ENCODE assay signal across 18 mouse cellular contexts in genomic region chr2:60076025-60076424, GRCm38 (mm10).
A peak's percentile ranks its signal among the peaks of the same experiment; 100 is the strongest.
DNase-seq lines count a peak whose midpoint lies in the region; ATAC-seq and TF ChIP-seq lines count a peak whose summit lies in the region.
"Had no signal": no experiment of that assay in that cellular context is flagged by ENCODE, and none has a peak within 500 bp of the region (broad histone marks: within the 10 kb centered on the region; RNA-seq: fewer than 3 reads in every experiment).

No protein-coding gene starts in this region.

- TF ChIP-seq POLR2A in ES-Bruce4 (IDR thresholded peaks at IDR 0.05; ENCODE audit: insufficient read depth, low read length), result no peak
- TF ChIP-seq POLR2A in embryonic fibroblast, embryonic 13.5 days (IDR thresholded peaks at IDR 0.05; ENCODE audit: low read depth, low read length), result no peak

- TF ChIP-seq EP300 in ES-Bruce4 (IDR thresholded peaks at IDR 0.05; ENCODE audit: insufficient read depth, low read depth, low read length), result no peak

- H3K27ac ChIP-seq in hindbrain, embryonic 10.5 days, result peak overlapping the region; percentile 77
- no peak overlapping the region for H3K27ac ChIP-seq in hindbrain, embryonic 14.5 days
- peak overlapping the region; percentile 56; the same call in 1 of the 2 replicates for H3K27ac ChIP-seq in ES-Bruce4 (ENCODE audit: insufficient read depth, low read length)
- peak overlapping the region; percentile 22; the same call in 1 of the 2 replicates for H3K27ac ChIP-seq in embryonic fibroblast, embryonic 13.5 days (ENCODE audit: insufficient read depth, low read length)
- H3K27ac ChIP-seq: embryonic facial prominence, embryonic 15.5 days; forebrain, embryonic 15.5 days; intestine, embryonic 15.5 days; limb, embryonic 12.5 days; stomach, embryonic 15.5 days had no signal

- H3K4me1 ChIP-seq in hindbrain, embryonic 10.5 days (replicated peaks), result peaks cover 34% of the 10 kb centered on the region
- H3K4me1 ChIP-seq in hindbrain, embryonic 14.5 days (replicated peaks; ENCODE audit: control insufficient read depth, insufficient read depth, low read length), result peaks cover 17% of the 10 kb centered on the region; the same call in 1 of the 2 replicates
- H3K4me1 ChIP-seq in ES-Bruce4 (ENCODE audit: control insufficient read depth, insufficient read depth, low read length), result peaks cover 10% of the 10 kb centered on the region
- peaks cover 5% of the 10 kb centered on the region; the same call in 1 of the 2 replicates for H3K4me1 ChIP-seq in embryonic fibroblast, embryonic 13.5 days (ENCODE audit: control insufficient read depth, insufficient read depth, low read length)
- H3K4me1 ChIP-seq: intestine, embryonic 15.5 days; stomach, embryonic 15.5 days had no signal

- H3K4me3 ChIP-seq in hindbrain, embryonic 10.5 days, result no peak overlapping the region
- no peak overlapping the region for H3K4me3 ChIP-seq in hindbrain, embryonic 14.5 days (replicated peaks; ENCODE audit: low read length)
- H3K4me3 ChIP-seq in ES-Bruce4 (ENCODE audit: low read depth, low read length), result no peak overlapping the region
- H3K4me3 ChIP-seq in embryonic fibroblast, embryonic 13.5 days (ENCODE audit: insufficient read depth, low read length), result no peak overlapping the region
- H3K4me3 ChIP-seq: embryonic facial prominence, embryonic 15.5 days; forebrain, embryonic 15.5 days; intestine, embryonic 15.5 days; limb, embryonic 12.5 days; stomach, embryonic 15.5 days had no signal

- 4% methylated on average over 1 of the region's 1 CpGs for WGBS in hindbrain, embryonic 10.5 days
- 12% methylated on average over 1 of the region's 1 CpGs for WGBS in hindbrain, embryonic 14.5 days

- DNase-seq in hindbrain, embryonic 10.5 days (ENCODE audit: low spot score), result no peak
- DNase-seq in hindbrain, embryonic 14.5 days (ENCODE audit: low spot score), result no peak
- peak; percentile 59 for DNase-seq in ZHBTc4 (ENCODE audit: low read depth, low spot score)
- no peak for DNase-seq in gastrocnemius, postnatal 36 days
- DNase-seq in kidney, adult 11 months, result no peak
- DNase-seq: cerebellum, adult 11 months; cerebellum, postnatal 36 days; heart, postnatal 4 days; lung, postnatal 4 days; thymus, adult 2 months had no signal

- H3K4me2 ChIP-seq in hindbrain, embryonic 14.5 days (replicated peaks), result no peak overlapping the region
- H3K4me2 ChIP-seq: embryonic facial prominence, embryonic 15.5 days; forebrain, embryonic 15.5 days; intestine, embryonic 15.5 days; limb, embryonic 12.5 days; stomach, embryonic 15.5 days had no signal

- ATAC-seq in hindbrain, embryonic 14.5 days (ENCODE audit: low FRiP score), result no peak
- no peak for ATAC-seq in erythroid progenitor cell, adult 5-6 weeks (replicated peaks; ENCODE audit: low FRiP score, poor library complexity, severe bottlenecking)
- ATAC-seq: forebrain, embryonic 15.5 days; intestine, embryonic 15.5 days had no signal

- no peaks in the 10 kb centered on the region for H3K9me3 ChIP-seq in hindbrain, embryonic 10.5 days
- H3K9me3 ChIP-seq in hindbrain, embryonic 14.5 days (ENCODE audit: control insufficient read depth, low read length), result no peaks in the 10 kb centered on the region
- H3K9me3 ChIP-seq in ES-Bruce4 (replicated peaks; ENCODE audit: control insufficient read depth, insufficient read depth, low read length, poor library complexity, severe bottlenecking), result no peaks in the 10 kb centered on the region
- H3K9me3 ChIP-seq: embryonic facial prominence, embryonic 15.5 days; forebrain, embryonic 15.5 days; intestine, embryonic 15.5 days; limb, embryonic 12.5 days; stomach, embryonic 15.5 days had no signal

- intact Hi-C loops in gastrocnemius, postnatal 36 days (cut with DNase I), result no loop called here

- peaks cover 29% of the 10 kb centered on the region for H3K36me3 ChIP-seq in hindbrain, embryonic 10.5 days
- peaks cover 7% of the 10 kb centered on the region; the same call in 1 of the 2 replicates for H3K36me3 ChIP-seq in hindbrain, embryonic 14.5 days (replicated peaks; ENCODE audit: control insufficient read depth, insufficient read depth)
- no peaks in the 10 kb centered on the region for H3K36me3 ChIP-seq in ES-Bruce4 (ENCODE audit: control insufficient read depth, insufficient read depth, low read length, poor library complexity, severe bottlenecking)
- H3K36me3 ChIP-seq: embryonic facial prominence, embryonic 15.5 days; forebrain, embryonic 15.5 days; intestine, embryonic 15.5 days; stomach, embryonic 15.5 days had no signal

- H3K9ac ChIP-seq in hindbrain, embryonic 14.5 days, result no peak overlapping the region
- no peak overlapping the region for H3K9ac ChIP-seq in ES-Bruce4 (ENCODE audit: low read depth, poor library complexity, severe bottlenecking)
- H3K9ac ChIP-seq: embryonic facial prominence, embryonic 15.5 days; forebrain, embryonic 15.5 days; intestine, embryonic 15.5 days; limb, embryonic 12.5 days; stomach, embryonic 15.5 days had no signal

- H3K27me3 ChIP-seq in hindbrain, embryonic 10.5 days (ENCODE audit: insufficient read depth, poor library complexity, severe bottlenecking), result no peaks in the 10 kb centered on the region
- no peaks in the 10 kb centered on the region for H3K27me3 ChIP-seq in hindbrain, embryonic 14.5 days (ENCODE audit: control insufficient read depth, insufficient read depth, low read length)
- no peaks in the 10 kb centered on the region for H3K27me3 ChIP-seq in ES-Bruce4 (ENCODE audit: control insufficient read depth, insufficient read depth, low read length, poor library complexity, severe bottlenecking)
- H3K27me3 ChIP-seq: embryonic facial prominence, embryonic 15.5 days; forebrain, embryonic 15.5 days; intestine, embryonic 15.5 days; limb, embryonic 12.5 days; stomach, embryonic 15.5 days had no signal

- TF ChIP-seq CTCF in ES-Bruce4 (IDR thresholded peaks at IDR 0.05; ENCODE audit: low read depth, low read length), result no peak
- TF ChIP-seq CTCF in embryonic fibroblast, embryonic 13.5 days (IDR thresholded peaks at IDR 0.05; ENCODE audit: borderline replicate concordance, insufficient read depth, low read length), result no peak
